Mouse (Mus musculus): ENCODE results near the gene Col6a6.

Gene Col6a6

GRCm38 (mm10) chr9:105740413-105740812, 87.5 kb downstream of the Col6a6 start:
- DNase-seq (ENCODE audit: extremely low spot score, low read depth, low spot score), result no peak

GRCm38 (mm10) chr9:105739446-105739845, 88.5 kb downstream of the Col6a6 start:
- DNase-seq (ENCODE audit: extremely low spot score, low read depth, low spot score), result no peak

GRCm38 (mm10) chr9:105737448-105737847, 90.5 kb downstream of the Col6a6 start:
- no peak for DNase-seq (ENCODE audit: extremely low spot score, low read depth, low spot score)

- DNase-seq (ENCODE audit: extremely low spot score, low read depth, low spot score), result no peak
Measured at GRCm38 (mm10) chr9:105735195-105735594, 92.8 kb downstream of the Col6a6 start.

GRCm38 (mm10) chr9:105734651-105735050, 93.3 kb downstream of the Col6a6 start:
- no peak for DNase-seq (ENCODE audit: extremely low spot score, low read depth, low spot score)

- no peak for DNase-seq (ENCODE audit: extremely low spot score, low read depth, low spot score)
Measured at GRCm38 (mm10) chr9:105731976-105732375, 96.0 kb downstream of the Col6a6 start.

GRCm38 (mm10) chr9:105720430-105720829, 107.5 kb downstream of the Col6a6 start:
- no peak for DNase-seq (ENCODE audit: extremely low spot score, low read depth, low spot score)

GRCm38 (mm10) chr9:105719851-105720395, 108.0 kb downstream of the Col6a6 start:
- no peak for DNase-seq (ENCODE audit: extremely low spot score, low read depth, low spot score)

GRCm38 (mm10) chr9:105719367-105719766, 108.6 kb downstream of the Col6a6 start:
- DNase-seq (ENCODE audit: extremely low spot score, low read depth, low spot score), result peak; percentile 12

- no peak for DNase-seq (ENCODE audit: extremely low spot score, low read depth, low spot score)
Measured at GRCm38 (mm10) chr9:105712049-105712448, 115.9 kb downstream of the Col6a6 start.

GRCm38 (mm10) chr9:105705011-105705410, 122.9 kb downstream of the Col6a6 start:
- DNase-seq (ENCODE audit: extremely low spot score, low read depth, low spot score), result no peak

- no peak for DNase-seq (ENCODE audit: extremely low spot score, low read depth, low spot score)
Measured at GRCm38 (mm10) chr9:105704226-105704932, 123.6 kb downstream of the Col6a6 start.

- no peak for DNase-seq (ENCODE audit: extremely low spot score, low read depth, low spot score)
Measured at GRCm38 (mm10) chr9:105701966-105702365, 126.0 kb downstream of the Col6a6 start.

- no peak for DNase-seq (ENCODE audit: extremely low spot score, low read depth, low spot score)
Measured at GRCm38 (mm10) chr9:105700702-105701101, 127.3 kb downstream of the Col6a6 start.

GRCm38 (mm10) chr9:105697764-105698396, 130.1 kb downstream of the Col6a6 start:
- DNase-seq (ENCODE audit: extremely low spot score, low read depth, low spot score), result no peak

GRCm38 (mm10) chr9:105696818-105697564, 131.0 kb downstream of the Col6a6 start:
- no peak for DNase-seq (ENCODE audit: extremely low spot score, low read depth, low spot score)

GRCm38 (mm10) chr9:105693854-105694253, 134.1 kb downstream of the Col6a6 start:
- DNase-seq (ENCODE audit: extremely low spot score, low read depth, low spot score), result peak; percentile 46

- no peak for DNase-seq (ENCODE audit: extremely low spot score, low read depth, low spot score)
Measured at GRCm38 (mm10) chr9:105693056-105693455, 134.9 kb downstream of the Col6a6 start.

GRCm38 (mm10) chr9:105692472-105692871, 135.5 kb downstream of the Col6a6 start:
- DNase-seq (ENCODE audit: extremely low spot score, low read depth, low spot score), result no peak

GRCm38 (mm10) chr9:105689485-105689884, 138.5 kb downstream of the Col6a6 start:
- DNase-seq (ENCODE audit: extremely low spot score, low read depth, low spot score), result no peak

- no peak for DNase-seq (ENCODE audit: extremely low spot score, low read depth, low spot score)
Measured at GRCm38 (mm10) chr9:105684549-105685165, 143.3 kb downstream of the Col6a6 start.

Data from hindlimb bud, embryonic 11.5 days (tissue).